Mouse (Mus musculus) mesoderm, embryonic 11.5 days (tissue): ENCODE data around the gene Add1.

ENCODE experiments used
- DNase-seq: peaks from one replicate; pipeline ENCODE4 v3.0.0-alpha.2; 2012; ENCODE audit warnings: low read depth, low spot score

Gene Add1

GRCm38 (mm10) chr5:34573268-34574221 lies at the start of gene Add1:
Gene Add1 (plus strand): TSS chr5:34573664.
- peak; percentile 98 for DNase-seq

DNA sequence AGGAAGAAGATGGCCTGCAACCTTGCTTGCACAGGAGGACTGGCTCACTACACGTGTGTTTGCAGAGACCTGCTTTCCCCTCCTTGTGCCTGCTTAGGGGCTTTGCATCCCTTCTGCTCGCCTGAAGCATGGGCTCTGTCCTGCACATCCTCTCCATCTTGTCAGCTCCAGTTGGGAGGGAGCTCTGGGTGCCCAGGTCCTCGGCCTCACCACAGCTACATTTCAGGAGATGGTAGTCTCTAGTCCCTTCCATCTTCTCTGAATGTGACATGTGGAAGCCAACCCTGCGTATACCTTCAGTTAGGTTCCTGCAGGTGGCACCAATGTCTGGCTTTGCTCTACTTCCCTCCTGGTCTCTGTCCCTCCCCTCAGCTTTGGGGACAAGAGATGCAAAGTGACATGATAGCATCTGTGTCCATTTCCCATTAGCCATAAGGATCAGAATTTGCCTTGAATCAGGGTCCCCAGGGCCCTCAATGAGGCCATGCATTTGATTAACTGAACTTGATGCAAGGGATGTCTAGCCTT lies 49.4 kb upstream of the Add1 start:
- no peak for DNase-seq

- no peak for DNase-seq
Measured at GRCm38 (mm10) chr5:34524511-34524910, 49.0 kb upstream of the Add1 start.

GRCm38 (mm10) chr5:34525663-34526476 lies 47.6 kb upstream of the Add1 start, which contains the start of gene Sh3bp2:
Gene Sh3bp2 (plus strand): TSS chr5:34525838.
- DNase-seq: peak; percentile 85

DNA sequence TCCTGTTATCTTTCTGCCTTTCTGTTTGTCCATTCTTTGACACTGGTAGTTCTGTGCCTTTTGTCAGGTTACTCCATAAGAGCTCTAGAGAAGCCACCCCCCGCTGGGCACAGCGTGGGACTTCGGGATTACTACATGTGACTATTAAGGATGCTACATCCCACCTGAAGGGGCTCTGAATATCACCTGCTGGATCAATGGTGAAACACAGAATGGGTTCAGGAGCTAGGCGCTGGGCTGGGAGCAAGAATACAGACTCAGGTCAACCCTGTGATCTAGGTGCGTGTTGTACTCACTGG lies 47.0 kb upstream of the Add1 start:
- no peak for DNase-seq

GRCm38 (mm10) chr5:34527352-34527751 lies 46.1 kb upstream of the Add1 start:
- no peak for DNase-seq

- no peak for DNase-seq
Measured at GRCm38 (mm10) chr5:34528724-34529123, 44.7 kb upstream of the Add1 start.

- DNase-seq: no peak
Measured at GRCm38 (mm10) chr5:34530116-34530515, 43.3 kb upstream of the Add1 start.

- no peak for DNase-seq
Measured at GRCm38 (mm10) chr5:34530687-34531086, 42.8 kb upstream of the Add1 start.

DNA sequence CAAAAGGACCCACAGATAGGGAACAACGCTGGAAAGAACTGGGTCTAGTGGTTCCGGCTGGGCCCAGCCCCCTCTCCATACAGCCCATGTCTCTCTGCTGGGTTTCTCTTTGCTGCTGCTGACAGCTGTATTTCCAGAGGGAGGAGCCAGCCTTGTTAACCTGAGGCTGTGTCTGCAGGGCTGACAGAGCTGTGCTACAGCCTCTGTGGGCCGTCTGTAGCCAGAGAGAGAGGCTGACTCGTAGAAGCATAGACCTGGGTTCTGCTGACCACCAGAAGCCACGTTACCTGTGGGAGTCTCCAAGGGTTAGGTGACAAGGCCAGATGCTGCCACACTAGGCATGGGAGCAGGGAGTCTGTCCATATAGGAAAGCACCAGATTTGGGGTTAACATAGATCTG lies 40.4 kb upstream of the Add1 start:
- DNase-seq: no peak

DNA sequence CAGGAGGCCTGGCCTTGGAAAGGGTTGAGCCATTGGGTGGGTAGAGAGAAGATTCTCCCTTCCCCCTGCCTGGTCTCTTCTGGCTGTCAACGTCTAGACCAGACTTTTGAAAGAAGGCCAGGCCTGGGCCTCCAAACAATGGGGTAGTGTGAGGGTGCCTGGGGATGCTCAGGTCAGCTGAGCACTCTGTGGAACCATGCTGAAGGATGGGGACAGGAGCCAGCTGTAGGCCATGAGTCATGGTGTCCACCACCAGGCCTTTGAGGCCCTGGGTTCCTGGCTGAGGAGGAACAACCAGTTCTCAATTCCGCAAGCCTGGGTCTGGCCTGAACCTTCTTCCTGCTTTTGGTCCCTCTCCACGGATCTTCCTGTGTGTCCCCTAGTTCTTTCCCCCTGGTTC lies 39.6 kb upstream of the Add1 start:
- no peak for DNase-seq

DNA sequence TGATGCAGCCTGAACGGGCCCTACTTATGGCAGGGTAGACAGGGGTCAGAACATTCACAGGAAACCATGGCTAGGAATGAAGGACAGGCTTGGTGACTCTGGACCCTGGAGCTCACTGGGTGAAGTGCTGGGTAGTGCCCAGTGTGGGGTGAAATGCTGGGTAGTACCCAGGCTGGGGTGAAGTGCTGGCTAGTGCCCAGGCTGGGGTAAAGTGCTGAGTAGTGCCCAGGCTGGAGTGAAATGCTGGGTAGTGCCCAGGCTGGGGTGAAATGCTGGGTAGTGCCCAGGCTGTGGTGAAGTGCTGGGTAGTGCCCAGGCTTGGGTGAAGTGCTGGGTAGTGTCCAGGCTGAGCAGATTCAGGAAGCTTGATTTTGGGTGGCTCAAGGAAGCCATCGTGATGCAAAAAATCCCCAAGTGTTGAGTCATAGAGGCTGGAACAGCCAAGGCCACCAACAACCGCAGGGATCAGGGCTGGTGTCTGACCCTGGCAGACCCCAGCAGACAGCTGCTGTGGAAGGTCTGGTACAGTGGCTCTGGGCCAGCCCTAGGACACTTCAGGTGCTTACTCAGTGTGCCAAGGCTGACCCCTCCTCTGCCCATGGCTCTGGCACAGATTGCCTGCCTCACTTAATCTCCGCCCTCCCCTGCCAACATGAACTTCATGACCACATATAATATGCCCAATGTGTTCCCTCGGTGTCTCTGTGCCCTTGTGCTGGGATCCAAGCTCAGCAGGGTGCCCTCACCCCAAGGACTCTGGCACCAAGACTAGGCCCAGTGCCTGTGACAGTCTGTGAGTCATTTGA lies 38.5 kb upstream of the Add1 start:
- DNase-seq: no peak

DNA sequence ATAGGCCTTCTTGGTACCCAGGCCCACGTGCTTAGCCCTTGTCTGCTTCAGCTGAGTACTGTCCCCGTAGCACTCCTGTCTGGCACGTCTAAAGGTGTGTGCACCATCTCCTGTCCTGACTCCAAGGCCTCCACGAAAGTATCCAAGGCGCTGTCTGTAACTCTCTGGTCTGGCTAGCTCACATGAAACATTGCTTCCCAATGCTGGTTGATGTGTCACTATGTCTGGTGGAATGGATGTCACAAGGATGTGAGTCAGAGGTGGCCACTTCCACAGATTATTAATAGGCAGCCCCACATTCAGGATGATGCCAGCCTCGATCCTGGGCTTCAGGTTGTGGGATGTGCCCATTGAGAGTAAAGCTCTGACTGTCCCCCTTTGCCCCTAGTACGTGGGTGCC lies 37.6 kb upstream of the Add1 start:
- no peak for DNase-seq

DNA sequence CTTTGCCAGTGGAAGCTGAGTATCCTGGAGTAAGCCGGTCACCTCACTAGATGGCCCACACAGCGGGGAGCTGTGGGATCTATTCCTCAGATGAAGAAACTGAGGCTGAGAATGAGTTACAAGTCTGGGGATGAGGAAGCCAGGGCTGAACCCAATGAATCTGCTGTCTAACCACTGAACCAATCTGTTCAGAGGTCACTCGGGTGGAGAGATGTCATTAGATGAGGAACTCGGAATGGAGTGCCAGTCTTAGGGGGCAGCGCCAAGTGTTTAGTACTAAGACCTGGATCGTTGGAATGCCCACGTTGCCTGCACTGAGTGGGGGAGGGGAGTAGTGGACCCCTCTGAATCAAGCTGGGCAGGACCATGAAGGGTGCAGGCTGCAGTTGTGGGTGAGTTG lies 35.4 kb upstream of the Add1 start:
- DNase-seq: no peak

DNA sequence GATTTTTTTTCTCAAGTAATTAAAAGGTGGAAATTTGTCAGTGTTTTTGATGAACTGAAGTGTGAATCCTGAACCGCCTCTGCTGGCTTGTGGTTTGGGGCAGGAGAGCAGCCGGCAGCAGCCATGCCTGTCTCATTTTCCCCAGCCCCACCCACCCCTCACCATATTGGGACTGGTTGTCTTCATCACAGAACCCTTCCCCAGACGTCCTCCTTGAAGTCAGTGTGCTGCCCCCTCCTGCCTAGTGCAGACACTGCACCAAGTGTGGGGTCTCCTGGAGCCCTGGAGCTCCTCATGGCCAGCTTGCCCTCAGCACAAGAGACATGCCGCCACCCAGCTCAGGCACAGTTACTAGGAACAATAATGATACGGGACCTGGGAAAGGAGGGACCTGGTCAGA lies 34.9 kb upstream of the Add1 start:
- peak; percentile 13 for DNase-seq

DNA sequence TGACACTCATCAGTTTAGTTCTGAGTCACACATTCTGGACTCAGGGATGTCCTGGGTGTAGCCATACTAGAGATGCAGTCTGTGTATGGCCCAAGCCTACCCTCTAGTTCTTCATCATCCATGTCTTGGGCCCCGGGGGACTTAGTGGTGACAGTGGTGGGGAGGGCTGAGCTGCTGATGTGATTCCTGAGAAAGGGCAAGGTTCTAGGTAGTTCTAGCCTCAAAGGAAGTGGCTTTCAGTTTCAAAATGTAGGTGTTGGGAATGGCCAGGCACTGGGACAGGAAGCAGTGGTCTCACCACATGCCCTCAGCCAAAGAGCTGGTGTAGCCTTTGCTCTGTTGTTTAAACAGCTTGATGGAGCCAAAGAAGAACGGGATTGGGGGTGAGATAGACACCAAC lies 34.3 kb upstream of the Add1 start:
- no peak for DNase-seq

GRCm38 (mm10) chr5:34542166-34542565 lies 31.3 kb upstream of the Add1 start:
- DNase-seq: no peak

- no peak for DNase-seq
Measured at GRCm38 (mm10) chr5:34543114-34543513, 30.4 kb upstream of the Add1 start.

- peak; percentile 34 for DNase-seq
Measured at GRCm38 (mm10) chr5:34547410-34547809, 26.1 kb upstream of the Add1 start.

- no peak for DNase-seq
Measured at GRCm38 (mm10) chr5:34549135-34549482, 24.4 kb upstream of the Add1 start.

- peak; percentile 60 for DNase-seq
Measured at GRCm38 (mm10) chr5:34549483-34550221, 23.8 kb upstream of the Add1 start.
